Mouse (Mus musculus) small intestine, adult 2 months (tissue): ENCODE measurements around the gene Kcnd3. TPM values are rescaled to one million over a fixed set of nuclear protein-coding genes. Genes with fewer than 3 reads are reported as not detected.
A peak's percentile ranks its signal among the peaks of the same experiment; 100 is the strongest.

ENCODE experiments used
- H3K27ac ChIP-seq: fragments of 200-500 bp; 2 replicates; pipeline ENCODE4 v1.5.1; 2012; ENCODE audit warnings: low read depth, low read length, control low read depth, inconsistent platforms; ENCODE audit not compliant: insufficient read depth
- H3K27me3 ChIP-seq: fragments of 200-500 bp; 2 replicates; pipeline ENCODE4 v1.6.1; 2012; ENCODE audit warnings: mild to moderate bottlenecking, moderate library complexity, low read length, inconsistent platforms; ENCODE audit not compliant: control insufficient read depth, insufficient read depth
- H3K36me3 ChIP-seq: fragments of 200-500 bp; 2 replicates; pipeline ENCODE4 v1.6.1; 2012; ENCODE audit warnings: mild to moderate bottlenecking, low read length, control low read depth, inconsistent platforms; ENCODE audit not compliant: control insufficient read depth, insufficient read depth
- H3K4me1 ChIP-seq: fragments of 200-500 bp; 2 replicates; pipeline ENCODE4 v1.6.1; 2012; ENCODE audit warnings: low read length, inconsistent platforms, mixed read lengths; ENCODE audit not compliant: control insufficient read depth, insufficient read depth, insufficient read length
- H3K4me3 ChIP-seq: fragments of 200-500 bp; 2 replicates; pipeline ENCODE4 v1.5.1; 2012; ENCODE audit warnings: low read depth, mild to moderate bottlenecking, control low read depth, inconsistent platforms, low read length, moderate library complexity
- CTCF ChIP-seq: fragments of 200-500 bp; IDR thresholded peaks from 2 replicates; pipeline ENCODE4 v1.5.1; 2012; ENCODE audit warnings: low read depth, mild to moderate bottlenecking, control low read depth, inconsistent platforms, low read length, moderate library complexity, mixed read lengths; ENCODE audit not compliant: insufficient replicate concordance, insufficient read length; ENCODE audit errors: extremely low read depth
- POLR2A ChIP-seq: fragments of 200-500 bp; IDR thresholded peaks from 2 replicates; pipeline ENCODE4 v1.6.1; 2012; ENCODE audit warnings: low read depth, mild to moderate bottlenecking, control low read depth, inconsistent platforms, low read length, moderate library complexity
- WGBS: fragments of 180-500 bp; shearing (Covaris S2); methylation state at CpG from one replicate; pipeline ENCODE4 v1.1.7; 2018; 5-methylcytosine and 5-hydroxymethylcytosine counted together
- polyA plus RNA-seq: library from polyadenylated mRNA; depleted of rRNA; stranded (reverse); fragments of >200 nt; gene quantifications from 2 replicates; pipeline ENCODE4 v1.2.3, GENCODE M21; 2012

Kcnd3 gene
- polyA plus RNA-seq, 1 experiment, result 1.5 TPM

- Histone ChIP-seq H3K4me3 (no peak overlapping the region), H3K36me3 (no peaks in the 10 kb centered on the region), H3K27ac (0 out of 2 replicates have a peak overlapping the region, but pooled peaks have one; percentile 23), H3K4me1 (no peaks in the 10 kb centered on the region), H3K27me3 (no peaks in the 10 kb centered on the region)
- 50% methylated on average over 12 of the region's 12 CpGs for WGBS
- no peak for TF ChIP-seq POLR2A
- TF ChIP-seq CTCF, result no peak
These were observed 69.1 kb downstream of the Kcnd3 start for GRCm38 (mm10) chr3:105521178-105521631.

GRCm38 (mm10) chr3:105521639-105522038, 69.5 kb downstream of the Kcnd3 start:
- 77% methylated on average over 4 of the region's 4 CpGs for WGBS
- TF ChIP-seq CTCF (no peak), POLR2A (no peak)
- Histone ChIP-seq H3K27me3 (no peaks in the 10 kb centered on the region), H3K4me1 (no peaks in the 10 kb centered on the region), H3K27ac (0 out of 2 replicates have a peak overlapping the region, but pooled peaks have one; percentile 23), H3K36me3 (no peaks in the 10 kb centered on the region), H3K4me3 (no peak overlapping the region)

DNA sequence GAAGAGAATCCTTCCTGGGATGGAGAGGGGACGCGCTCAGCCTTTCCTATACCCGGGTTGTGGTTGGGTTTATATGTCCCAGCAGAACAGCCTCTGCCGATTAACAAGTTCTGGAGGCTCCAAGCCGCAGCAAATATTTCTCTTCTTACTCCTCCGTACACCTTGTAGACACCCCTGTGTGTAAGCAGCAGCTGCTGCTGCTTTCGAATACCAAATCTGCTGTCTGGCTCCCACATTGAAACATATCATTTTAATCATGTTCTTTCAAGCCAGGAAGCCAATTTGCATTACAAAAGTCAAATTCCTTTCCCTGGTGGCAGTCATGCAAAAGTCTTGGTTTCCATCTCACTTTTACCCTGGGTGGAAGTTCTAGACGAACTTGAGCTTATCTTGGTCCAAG, 76.7 kb downstream of the Kcnd3 start:
- H3K4me3 ChIP-seq, result no peak overlapping the region
- WGBS, result 82% methylated on average over 8 of the region's 8 CpGs
- TF ChIP-seq CTCF (no peak), POLR2A (no peak)
- no peaks in the 10 kb centered on the region for H3K4me1 ChIP-seq
- H3K27me3 ChIP-seq, result no peaks in the 10 kb centered on the region
- no peaks in the 10 kb centered on the region for H3K36me3 ChIP-seq
- no peak overlapping the region for H3K27ac ChIP-seq

DNA sequence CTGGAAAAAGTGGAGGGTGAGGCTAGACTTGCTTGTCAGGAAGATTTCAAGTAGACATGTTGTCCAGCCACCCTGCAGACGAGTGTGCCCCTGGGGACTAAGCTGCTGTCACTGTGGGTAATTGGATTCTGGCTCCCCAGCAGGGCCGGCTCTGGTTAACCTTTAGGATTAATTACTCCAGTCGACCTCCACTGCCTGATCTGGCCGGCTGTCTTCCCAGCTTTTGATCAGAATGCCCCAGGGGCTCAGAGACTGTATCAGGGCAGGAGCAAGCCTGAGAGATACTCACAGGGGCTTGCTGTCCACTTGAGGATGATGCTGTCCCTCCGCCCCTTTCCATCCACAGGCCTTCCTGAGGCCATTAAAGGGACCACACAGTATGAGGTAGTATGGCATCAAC, 77.6 kb downstream of the Kcnd3 start:
- H3K4me3 ChIP-seq, result no peak overlapping the region
- H3K36me3 ChIP-seq, result no peaks in the 10 kb centered on the region
- no peaks in the 10 kb centered on the region for H3K4me1 ChIP-seq
- TF ChIP-seq CTCF (no peak), POLR2A (no peak)
- no peak overlapping the region for H3K27ac ChIP-seq
- 27% methylated on average over 5 of the region's 5 CpGs for WGBS
- H3K27me3 ChIP-seq, result no peaks in the 10 kb centered on the region

DNA sequence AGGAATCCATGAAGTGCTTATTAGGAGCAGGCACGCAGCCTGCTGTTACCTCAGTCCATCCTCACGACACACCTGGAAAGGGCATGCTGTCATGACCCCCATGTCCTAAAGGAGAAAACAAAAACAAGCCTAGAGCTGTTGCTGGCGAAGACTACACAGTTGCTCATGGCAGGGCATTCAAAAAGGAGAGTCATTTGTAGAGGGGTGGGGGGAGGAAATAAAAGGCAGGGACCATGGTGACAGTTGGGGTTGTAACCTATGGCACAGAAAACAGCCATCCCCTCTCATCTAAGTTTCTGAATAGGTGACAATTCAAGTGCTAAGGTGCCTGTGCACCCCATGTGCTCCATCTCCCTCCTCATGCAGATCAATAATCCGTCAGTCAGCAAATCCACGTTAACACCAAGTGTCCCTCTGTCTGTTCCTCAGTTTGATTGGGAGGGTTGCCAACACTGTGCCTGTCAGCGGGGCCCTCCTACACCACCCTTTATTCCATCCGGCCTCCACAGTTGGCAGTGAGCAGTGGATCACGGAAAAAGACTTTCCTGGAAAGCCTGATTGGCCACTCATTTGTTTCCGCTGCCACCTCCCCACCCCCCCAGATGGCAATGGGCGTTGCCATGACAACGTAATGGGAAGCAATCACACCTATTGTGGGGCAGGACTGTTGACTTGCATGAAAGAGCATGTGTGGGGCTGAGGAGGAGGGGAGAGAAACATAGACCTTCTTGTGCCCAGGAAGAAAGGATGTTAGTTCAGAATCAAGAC, 78.4 kb downstream of the Kcnd3 start:
- Histone ChIP-seq H3K36me3 (no peaks in the 10 kb centered on the region), H3K27me3 (no peaks in the 10 kb centered on the region), H3K27ac (no peak overlapping the region), H3K4me1 (no peaks in the 10 kb centered on the region), H3K4me3 (no peak overlapping the region)
- WGBS, result 28% methylated on average over 11 of the region's 11 CpGs
- TF ChIP-seq POLR2A (no peak), CTCF (no peak)

- no peaks in the 10 kb centered on the region for H3K36me3 ChIP-seq
- no peaks in the 10 kb centered on the region for H3K27me3 ChIP-seq
- TF ChIP-seq POLR2A (no peak), CTCF (no peak)
- H3K4me1 ChIP-seq, result no peaks in the 10 kb centered on the region
- H3K4me3 ChIP-seq, result no peak overlapping the region
- 57% methylated on average over 6 of the region's 6 CpGs for WGBS
- no peak overlapping the region for H3K27ac ChIP-seq
These were observed 86.3 kb downstream of the Kcnd3 start for GRCm38 (mm10) chr3:105538406-105538805.

GRCm38 (mm10) chr3:105538819-105539607, 86.9 kb downstream of the Kcnd3 start:
- Histone ChIP-seq H3K27me3 (no peaks in the 10 kb centered on the region), H3K36me3 (no peaks in the 10 kb centered on the region), H3K4me1 (no peaks in the 10 kb centered on the region), H3K4me3 (no peak overlapping the region), H3K27ac (no peak overlapping the region)
- no peak for TF ChIP-seq CTCF
- no peak for TF ChIP-seq POLR2A
- WGBS, result 15% methylated on average over 13 of the region's 13 CpGs
